Mouse (Mus musculus): ENCODE data around the gene Gm3298. TPM values are rescaled to one million over a fixed set of nuclear protein-coding genes. Genes with fewer than 3 reads are reported as not detected.

Gene Gm3298
- total RNA-seq (2023) = not detected

DNA sequence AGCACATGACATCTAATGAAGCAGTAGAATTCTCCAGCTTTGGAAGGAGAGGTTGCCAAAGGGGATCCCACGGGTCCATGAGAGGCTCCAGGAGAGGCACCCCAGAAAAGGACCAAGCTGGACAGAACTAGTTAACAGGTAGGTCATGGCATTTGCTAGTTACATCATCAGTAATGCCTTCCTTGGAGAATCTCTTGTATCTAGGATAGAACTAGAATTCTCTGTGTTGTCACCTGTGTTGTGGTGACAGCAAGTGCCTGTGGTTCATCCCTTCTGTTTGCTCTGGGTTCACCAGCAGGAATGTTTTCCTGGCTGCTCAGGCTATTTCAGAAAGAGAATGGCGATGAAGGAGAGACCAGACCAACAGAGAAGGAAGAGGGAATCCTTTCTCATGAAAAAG is at the start of gene Gm3298:
Gm3298 (plus strand) TSS at position 301 of the 400 bp plus-strand sequence.

DNA sequence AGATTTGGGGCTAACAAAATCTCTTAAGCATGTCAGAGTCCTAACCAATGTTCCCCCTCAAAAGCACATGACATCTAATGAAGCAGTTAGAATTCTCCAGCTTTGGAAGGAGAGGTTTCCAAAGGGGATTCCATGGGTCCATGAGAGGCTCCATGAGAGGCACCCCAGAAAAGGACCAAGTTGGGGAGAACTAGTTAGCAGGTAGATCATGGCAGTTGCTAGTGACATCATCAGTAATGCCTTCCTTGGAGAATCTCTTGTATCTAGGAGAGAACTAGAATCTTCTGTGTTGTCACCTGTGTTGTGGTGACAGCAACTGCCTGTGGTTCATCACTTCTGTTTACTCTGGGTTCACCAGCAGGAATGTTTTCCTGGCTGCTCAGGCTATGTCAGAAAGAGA is 32.1 kb upstream of the Gm3298 start, which contains the start of gene Gm8297:
Gm8297 (plus strand) TSS at position 301 of the 400 bp plus-strand sequence.

DNA sequence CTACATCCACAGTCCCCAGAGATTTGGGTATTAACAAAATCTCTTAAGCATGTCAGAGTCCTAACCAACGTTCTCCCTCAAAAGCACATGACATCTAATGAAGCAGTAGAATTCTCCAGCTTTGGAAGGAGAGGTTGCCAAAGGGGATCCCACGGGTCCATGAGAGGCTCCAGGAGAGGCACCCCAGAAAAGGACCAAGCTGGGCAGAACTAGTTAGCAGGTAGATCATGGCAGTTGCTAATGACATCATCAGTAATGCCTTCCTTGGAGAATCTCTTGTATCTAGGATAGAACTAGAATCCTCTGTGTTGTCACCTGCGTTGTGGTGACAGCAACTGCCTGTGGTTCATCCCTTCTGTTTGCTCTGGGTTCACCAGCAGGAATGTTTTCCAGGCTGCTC is 34.6 kb downstream of the Gm3298 start, which contains the start of gene 4930555G01Rik:
4930555G01Rik (plus strand) TSS at position 301 of the 400 bp plus-strand sequence.

Other genes starting within 250 kb of the Gm3298 start
- not detected for gene Gm9602, start 239.6 kb upstream of the Gm3298 start, total RNA-seq (2023)
- gene Gm3269, start 177.8 kb upstream of the Gm3298 start, total RNA-seq (2023) = not detected
- not detected for gene Gm3264, start 160.3 kb upstream of the Gm3298 start, total RNA-seq (2023)
- not detected for gene Gm3278, start 123.5 kb upstream of the Gm3298 start, total RNA-seq (2023)
- gene Gm8297, start 32.0 kb upstream of the Gm3298 start, total RNA-seq (2023) = not detected
- not detected for gene 4930555G01Rik, start 34.7 kb downstream of the Gm3298 start, total RNA-seq (2023)
- under 1 TPM in 1 of 2 experiments, not detected in 1; 0.29 TPM for gene Gm8281, start 55.1 kb downstream of the Gm3298 start, total RNA-seq (2023)
- gene Gm8279, start 115.6 kb downstream of the Gm3298 start, total RNA-seq (2023) = not detected
- not detected for gene Gm3317, start 148.6 kb downstream of the Gm3298 start, total RNA-seq (2023)
- gene Gm8271, start 169.9 kb downstream of the Gm3298 start, total RNA-seq (2023) = not detected
- gene Gm3526, start 244.7 kb downstream of the Gm3298 start, total RNA-seq (2023) = not detected

Data from T-cell, adult 66 days (primary cell).